Mouse (Mus musculus): ENCODE data around the gene Olfr1293-ps.

Gene Olfr1293-ps

GRCm38 (mm10) chr2:111524903-111525302, at the start of gene Olfr1293-ps:
Olfr1293-ps (plus strand) TSS chr2:111525203.
- no peak for DNase-seq (ENCODE audit: low spot score)

- DNase-seq (ENCODE audit: low spot score) = no peak
Measured at GRCm38 (mm10) chr2:111480519-111480918, 44.5 kb upstream of the Olfr1293-ps start, which contains the start of gene Olfr1289. Olfr1289 (plus strand) TSS chr2:111480819.

GRCm38 (mm10) chr2:111493729-111494128, 31.3 kb upstream of the Olfr1293-ps start, which contains the start of gene Olfr1290:
Olfr1290 (minus strand) TSS chr2:111493829.
- no peak for DNase-seq (ENCODE audit: low spot score)

GRCm38 (mm10) chr2:111496880-111497279, 28.1 kb upstream of the Olfr1293-ps start, which contains the start of gene Olfr1291-ps1:
Olfr1291-ps1 (plus strand) TSS chr2:111497180.
- no peak for DNase-seq (ENCODE audit: low spot score)

GRCm38 (mm10) chr2:111517451-111517850, 7.6 kb upstream of the Olfr1293-ps start:
- DNase-seq (ENCODE audit: low spot score) = no peak

GRCm38 (mm10) chr2:111540191-111540590, 15.2 kb downstream of the Olfr1293-ps start, which contains the start of gene Olfr1294:
Olfr1294 (minus strand) TSS chr2:111540291.
- DNase-seq (ENCODE audit: low spot score) = no peak

- DNase-seq (ENCODE audit: low spot score) = no peak
Measured at GRCm38 (mm10) chr2:111569581-111569980, 44.6 kb downstream of the Olfr1293-ps start, which contains the start of gene Olfr1295. Olfr1295 (minus strand) TSS chr2:111569681.

Data from urinary bladder, postnatal 14 days (tissue).